Mouse (Mus musculus): ENCODE measurements at regions not wholly inside any gene's neighbourhood (a gene's known extent, or its start where the extent isn't known, plus 50 kb on each side); places are given as distances from the start of the nearest gene placed in this dataset.

- TF ChIP-seq CTCF (IDR thresholded peaks at IDR 0.05; ENCODE audit: control insufficient read depth, insufficient read depth, insufficient replicate concordance, low read depth, low read length) (no peak), POLR2A (IDR thresholded peaks at IDR 0.05; ENCODE audit: control insufficient read depth, low read depth, low read length) (no peak)
Observed at GRCm38 (mm10) chr4:34172000-34172399, 122.0 kb upstream of the Spaca1 start.

Data from testis, adult 2 months (tissue).